Mouse (Mus musculus) midbrain, embryonic 10.5 days (tissue): ENCODE data around the gene Hc. TPM values are rescaled to one million over a fixed set of nuclear protein-coding genes. Genes with fewer than 3 reads are reported as not detected.

Experiments
- DNase-seq: peaks from one replicate; pipeline ENCODE4 v3.0.0-alpha.2; 2017; ENCODE audit warnings: low spot score
- H3K27ac ChIP-seq: fragments of 300-500 bp; sonication (generic); replicated peaks from 2 replicates; pipeline ENCODE4 v1.5.1; 2016; ENCODE audit warnings: mild to moderate bottlenecking
- H3K27me3 ChIP-seq: fragments of 300-500 bp; sonication (generic); 2 replicates; pipeline ENCODE4 v1.6.1; 2016; ENCODE audit warnings: low read depth, mild to moderate bottlenecking; ENCODE audit not compliant: poor library complexity, severe bottlenecking
- H3K36me3 ChIP-seq: fragments of 300-500 bp; sonication (generic); 2 replicates; pipeline ENCODE4 v1.6.1; 2016; ENCODE audit warnings: mild to moderate bottlenecking, moderate library complexity
- H3K4me1 ChIP-seq: fragments of 300-500 bp; sonication (generic); 2 replicates; pipeline ENCODE4 v1.6.1; 2016
- H3K4me3 ChIP-seq: fragments of 300-500 bp; sonication (generic); 2 replicates; pipeline ENCODE4 v1.5.1; 2016; ENCODE audit warnings: mild to moderate bottlenecking, moderate library complexity
- H3K9me3 ChIP-seq: fragments of 300-500 bp; sonication (generic); replicated peaks from 2 replicates; pipeline ENCODE4 v1.6.1; 2016; ENCODE audit warnings: mild to moderate bottlenecking
- WGBS: fragments of 180-500 bp; shearing (Covaris S2); methylation state at CpG from one replicate; pipeline ENCODE4 v1.1.7; 2016; 5-methylcytosine and 5-hydroxymethylcytosine counted together
- polyA plus RNA-seq: library from polyadenylated mRNA; unstranded; fragments of >200 nt; fragmentation: Nextera tagmentation; extraction: Ambion mirVana; gene quantifications from 2 replicates; pipeline ENCODE4 v1.2.1, GENCODE M21; 2016

Hc gene
- polyA plus RNA-seq, 1 experiment from 2014 or later = 0.99 TPM

- Histone ChIP-seq H3K4me3 (no peak overlapping the region), H3K27ac (no peak overlapping the region), H3K36me3 (no peaks in the 10 kb centered on the region), H3K27me3 (no peaks in the 10 kb centered on the region), H3K4me1 (no peaks in the 10 kb centered on the region), H3K9me3 (peaks cover 8% of the 10 kb centered on the region; the same call in 1 of the 2 replicates)
- no peak for DNase-seq
- 89% methylated on average over 9 of the region's 9 CpGs for WGBS
Observed at GRCm38 (mm10) chr2:35038580-35039375, 22.5 kb downstream of the Hc start.

GRCm38 (mm10) chr2:35024646-35025154 is 36.5 kb downstream of the Hc start:
- H3K27ac ChIP-seq = no peak overlapping the region
- no peaks in the 10 kb centered on the region for H3K4me1 ChIP-seq
- no peaks in the 10 kb centered on the region for H3K9me3 ChIP-seq
- H3K4me3 ChIP-seq = no peak overlapping the region
- no peaks in the 10 kb centered on the region for H3K36me3 ChIP-seq
- WGBS = 91% methylated on average over 3 of the region's 3 CpGs
- no peak for DNase-seq
- H3K27me3 ChIP-seq = no peaks in the 10 kb centered on the region

DNA sequence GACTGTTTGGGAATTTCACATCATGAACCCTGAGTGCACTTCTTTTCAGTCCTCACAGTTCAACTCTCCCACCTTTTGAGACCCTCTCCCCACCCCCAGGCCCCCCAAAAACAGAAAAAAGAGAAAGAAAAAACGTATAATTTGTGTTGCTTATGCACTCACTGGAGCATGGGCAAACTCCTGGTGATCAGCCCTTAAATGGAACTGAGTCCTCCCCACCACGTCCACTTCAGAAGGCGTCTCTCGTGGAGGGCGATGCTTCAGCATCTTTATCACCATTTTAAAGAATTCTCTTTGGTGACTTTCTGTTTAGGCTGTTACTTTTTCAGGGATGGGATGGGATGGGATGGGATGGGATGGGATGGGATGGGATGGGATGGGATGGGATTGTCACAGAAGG is 39.4 kb downstream of the Hc start:
- Histone ChIP-seq H3K4me1 (no peaks in the 10 kb centered on the region), H3K9me3 (no peaks in the 10 kb centered on the region), H3K36me3 (no peaks in the 10 kb centered on the region), H3K4me3 (no peak overlapping the region), H3K27ac (no peak overlapping the region), H3K27me3 (no peaks in the 10 kb centered on the region)
- 87% methylated on average over 5 of the region's 5 CpGs for WGBS
- DNase-seq = no peak

- H3K4me1 ChIP-seq = no peaks in the 10 kb centered on the region
Observed at GRCm38 (mm10) chr2:35015861-35016260, 45.4 kb downstream of the Hc start.

DNA sequence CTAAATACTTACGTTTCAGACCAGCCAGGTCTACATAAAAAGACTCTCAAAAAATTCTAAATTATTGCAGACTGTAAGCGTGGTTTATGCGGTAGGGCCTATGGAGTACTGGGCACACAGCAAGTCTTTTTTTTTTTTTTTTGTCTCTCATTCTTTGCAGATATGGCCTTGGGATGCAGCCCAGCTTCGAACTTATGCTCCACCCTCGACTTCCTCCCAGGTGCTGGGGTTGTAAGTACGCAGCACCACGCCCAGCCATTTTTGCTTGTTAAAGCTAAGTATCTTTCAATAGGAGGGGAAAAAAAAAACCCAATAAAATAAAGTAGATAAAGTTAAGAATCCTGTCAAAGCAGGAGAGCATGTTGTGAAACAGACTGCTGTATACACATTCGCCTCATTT is 49.6 kb downstream of the Hc start:
- no peak for DNase-seq
- H3K4me3 ChIP-seq = no peak overlapping the region
- WGBS = 92% methylated on average over 8 of the region's 8 CpGs
- H3K4me1 ChIP-seq = no peaks in the 10 kb centered on the region
- no peak overlapping the region for H3K27ac ChIP-seq
- no peaks in the 10 kb centered on the region for H3K9me3 ChIP-seq
- H3K27me3 ChIP-seq = no peaks in the 10 kb centered on the region
- no peaks in the 10 kb centered on the region for H3K36me3 ChIP-seq

More at GRCm38 (mm10) chr2:35015861-35016260, 45.4 kb downstream of the Hc start:
- Histone ChIP-seq H3K27me3 (no peaks in the 10 kb centered on the region), H3K27ac (no peak overlapping the region), H3K9me3 (no peaks in the 10 kb centered on the region), H3K36me3 (no peaks in the 10 kb centered on the region), H3K4me3 (no peak overlapping the region)
- DNase-seq = no peak
- 60% methylated on average over 6 of the region's 6 CpGs for WGBS

DNA sequence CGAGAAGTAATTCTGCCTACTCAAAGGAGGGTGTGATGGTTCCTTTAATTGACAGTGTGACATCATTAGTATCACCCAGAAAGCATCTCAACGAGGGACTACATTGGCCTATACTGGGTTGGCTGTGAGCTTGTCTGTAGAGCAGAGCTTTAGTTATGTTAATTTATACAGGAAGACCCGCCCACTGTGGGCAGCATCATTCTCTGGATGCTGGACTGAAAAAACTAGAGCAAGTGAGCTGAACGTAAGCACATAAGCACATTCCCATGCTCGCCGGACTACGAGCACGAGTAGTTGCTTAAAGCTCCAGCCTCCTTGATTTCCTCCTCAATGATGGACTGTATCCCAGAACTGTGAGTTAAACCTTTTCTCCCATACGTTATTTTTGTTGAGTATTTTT is 62.3 kb downstream of the Hc start:
- no peak overlapping the region for H3K27ac ChIP-seq
- no peaks in the 10 kb centered on the region for H3K9me3 ChIP-seq
- no peak for DNase-seq
- H3K27me3 ChIP-seq = no peaks in the 10 kb centered on the region
- H3K36me3 ChIP-seq = no peaks in the 10 kb centered on the region
- H3K4me1 ChIP-seq = peaks cover 14% of the 10 kb centered on the region
- no peak overlapping the region for H3K4me3 ChIP-seq
- WGBS = 84% methylated on average over 9 of the region's 9 CpGs

DNA sequence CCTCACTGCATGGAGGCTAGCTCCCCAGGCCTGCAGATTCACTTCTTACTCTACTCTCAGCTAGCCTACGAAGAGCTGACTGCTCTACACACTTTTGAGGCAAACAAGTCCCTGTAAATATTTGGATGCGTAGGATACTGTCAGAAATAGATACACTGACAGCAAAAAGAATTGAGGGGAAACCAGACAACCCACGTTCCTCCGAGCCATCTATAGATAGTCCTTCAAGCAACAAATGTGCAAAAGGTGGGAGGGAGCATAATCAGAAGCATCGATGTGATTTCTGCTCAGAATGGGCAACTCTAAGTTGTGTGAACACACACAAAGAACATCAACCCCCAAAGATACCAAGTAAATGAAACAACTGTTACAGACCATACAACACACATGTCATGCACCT is 64.7 kb downstream of the Hc start:
- no peaks in the 10 kb centered on the region for H3K27me3 ChIP-seq
- H3K4me1 ChIP-seq = peaks cover 37% of the 10 kb centered on the region
- no peaks in the 10 kb centered on the region for H3K9me3 ChIP-seq
- no peak overlapping the region for H3K27ac ChIP-seq
- no peak overlapping the region for H3K4me3 ChIP-seq
- DNase-seq = no peak
- no peaks in the 10 kb centered on the region for H3K36me3 ChIP-seq
- 92% methylated on average over 5 of the region's 5 CpGs for WGBS

DNA sequence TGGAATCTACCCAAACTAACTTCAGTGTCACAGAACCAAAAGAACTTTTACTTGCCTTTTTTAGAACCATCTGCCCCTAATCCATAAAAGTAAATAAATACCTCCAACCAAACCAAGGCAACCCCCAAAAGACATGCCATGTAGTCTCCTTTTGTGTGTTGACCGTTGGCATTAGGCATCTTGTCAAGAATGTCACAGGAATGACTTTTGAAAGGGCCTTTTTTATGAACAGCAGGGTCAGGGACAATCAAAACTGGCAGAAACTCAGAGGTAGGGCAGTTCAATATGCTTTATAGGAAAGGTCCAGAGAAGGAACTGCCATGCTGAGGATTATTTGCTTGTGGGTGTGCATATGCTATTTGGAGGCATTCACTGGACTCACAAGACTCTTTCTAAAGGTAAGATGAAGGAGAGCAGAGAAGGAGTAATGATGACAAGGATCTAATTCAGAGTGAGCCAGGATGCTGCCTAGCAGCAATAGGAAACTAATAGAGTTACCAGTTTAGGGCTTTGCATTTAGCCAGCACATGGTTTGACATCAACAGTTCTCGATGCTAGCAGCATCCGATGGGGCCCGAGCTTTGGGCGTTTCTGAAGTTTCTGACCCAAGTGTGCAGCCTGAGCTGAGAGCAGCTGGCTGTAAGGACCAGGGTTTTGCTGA is 67.4 kb downstream of the Hc start:
- peak; percentile 23 for DNase-seq
- Histone ChIP-seq H3K36me3 (no peaks in the 10 kb centered on the region), H3K4me3 (no peak overlapping the region), H3K9me3 (no peaks in the 10 kb centered on the region), H3K27ac (peak overlapping the region; percentile 87), H3K4me1 (peaks cover 46% of the 10 kb centered on the region), H3K27me3 (no peaks in the 10 kb centered on the region)
- WGBS = 47% methylated on average over 5 of the region's 5 CpGs

- Histone ChIP-seq H3K9me3 (no peaks in the 10 kb centered on the region), H3K27me3 (no peaks in the 10 kb centered on the region), H3K4me3 (peak overlapping the region; percentile 36), H3K36me3 (no peaks in the 10 kb centered on the region), H3K4me1 (peaks cover 46% of the 10 kb centered on the region), H3K27ac (peak overlapping the region; percentile 87)
- peak; percentile 74 for DNase-seq
- 7% methylated on average over 9 of the region's 9 CpGs for WGBS
Observed at GRCm38 (mm10) chr2:34992729-34993695, 68.2 kb downstream of the Hc start.

DNA sequence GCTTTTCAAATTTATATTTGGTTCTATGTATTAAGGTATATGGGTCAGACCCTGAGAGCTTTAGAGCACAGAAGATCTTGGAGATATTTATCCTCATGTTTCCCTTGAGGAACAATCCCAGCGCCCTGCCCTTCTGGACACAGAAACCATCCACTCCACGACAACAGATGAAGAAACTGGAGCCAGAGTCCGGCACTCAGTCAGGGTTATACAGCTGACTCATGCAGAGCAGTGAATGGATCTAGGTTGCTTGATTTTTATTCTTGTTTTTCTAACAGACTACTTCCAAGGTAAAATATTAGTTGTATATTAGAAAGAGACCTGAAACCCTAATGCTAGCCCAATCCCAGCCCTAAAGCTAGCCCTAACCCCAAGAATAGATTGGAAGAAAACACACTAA is 69.3 kb downstream of the Hc start:
- no peaks in the 10 kb centered on the region for H3K9me3 ChIP-seq
- WGBS = 76% methylated on average over 3 of the region's 3 CpGs
- no peak overlapping the region for H3K4me3 ChIP-seq
- H3K4me1 ChIP-seq = peaks cover 46% of the 10 kb centered on the region
- DNase-seq = no peak
- peak overlapping the region; percentile 87; the same call in 1 of the 2 replicates for H3K27ac ChIP-seq
- no peaks in the 10 kb centered on the region for H3K36me3 ChIP-seq
- H3K27me3 ChIP-seq = no peaks in the 10 kb centered on the region

DNA sequence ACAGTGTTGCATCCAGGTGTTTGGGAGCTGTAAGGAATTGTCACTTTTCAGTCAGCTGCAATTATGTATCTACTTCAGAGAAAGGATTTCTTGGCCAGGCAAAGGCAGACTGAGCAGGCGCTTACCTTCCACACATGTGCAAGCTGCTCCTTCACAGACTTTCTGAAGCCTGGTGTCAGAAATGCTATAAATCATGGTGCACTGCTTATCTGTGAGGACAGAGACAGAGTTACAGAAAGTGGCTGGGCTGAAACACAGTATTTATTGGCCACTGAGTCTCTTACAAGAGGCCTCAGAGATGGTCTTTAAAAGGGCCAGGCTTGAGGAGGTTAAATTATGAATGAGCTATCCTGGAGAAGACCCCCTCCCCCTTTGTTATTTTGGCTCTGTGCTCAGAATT is 71.5 kb downstream of the Hc start:
- no peak overlapping the region for H3K27ac ChIP-seq
- H3K9me3 ChIP-seq = no peaks in the 10 kb centered on the region
- H3K36me3 ChIP-seq = no peaks in the 10 kb centered on the region
- no peaks in the 10 kb centered on the region for H3K27me3 ChIP-seq
- no peak overlapping the region for H3K4me3 ChIP-seq
- peaks cover 40% of the 10 kb centered on the region for H3K4me1 ChIP-seq
- 84% methylated on average over 1 of the region's 1 CpGs for WGBS
- DNase-seq = no peak

DNA sequence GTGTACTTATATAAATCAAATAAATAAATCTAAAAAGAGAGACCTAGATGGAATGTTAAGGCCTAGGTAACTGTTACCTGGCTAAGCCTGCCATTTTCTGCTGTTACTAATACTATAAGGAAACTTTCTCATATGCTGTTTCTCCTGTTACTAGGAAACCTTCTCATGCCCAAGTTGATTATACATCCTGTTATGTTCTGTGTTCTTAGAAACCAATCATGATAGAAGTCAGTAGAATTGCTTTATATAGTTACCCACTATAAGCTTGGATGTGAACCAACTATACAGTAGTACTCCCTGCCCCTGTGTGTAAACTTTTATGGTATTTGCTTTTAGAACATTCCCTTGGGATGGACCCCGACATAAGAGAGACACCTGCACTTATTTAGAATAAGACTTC is 73.6 kb downstream of the Hc start:
- DNase-seq = no peak
- WGBS = 83% methylated on average over 1 of the region's 1 CpGs
- no peaks in the 10 kb centered on the region for H3K9me3 ChIP-seq

More for the DNA sequence above, 73.6 kb downstream of the Hc start:
- H3K4me3 ChIP-seq = no peak overlapping the region
- H3K36me3 ChIP-seq = no peaks in the 10 kb centered on the region
- H3K4me1 ChIP-seq = peaks cover 24% of the 10 kb centered on the region
- H3K27me3 ChIP-seq = no peaks in the 10 kb centered on the region
- H3K27ac ChIP-seq = no peak overlapping the region
